Mouse (Mus musculus): ENCODE measurements around the gene Ankrd1. TPM values are rescaled to one million over a fixed set of nuclear protein-coding genes. Genes with fewer than 3 reads are reported as not detected.

Gene Ankrd1
- polyA plus RNA-seq, 1 experiment from 2014 or later: 12.5 TPM

DNA sequence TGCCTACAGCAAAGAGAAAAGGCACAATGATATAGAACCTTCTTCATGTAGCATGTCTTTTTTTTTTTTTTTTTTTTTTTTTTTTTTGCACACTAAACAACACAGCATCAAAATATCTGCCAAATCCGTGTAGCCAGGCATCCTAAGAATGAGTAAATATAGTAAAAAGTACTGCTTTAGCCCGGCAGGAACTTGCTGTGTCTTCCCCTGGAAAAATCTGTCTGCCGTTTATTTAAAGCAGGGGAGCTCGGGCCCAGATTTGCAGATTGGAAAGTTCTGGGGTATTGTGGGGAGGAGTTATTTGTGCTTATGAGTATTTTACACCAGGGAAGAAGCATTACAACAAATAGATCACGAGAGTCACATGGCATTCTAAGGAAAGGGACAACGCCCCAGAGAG is 12.1 kb upstream of the Ankrd1 start:
- Histone ChIP-seq H3K9ac (no peak overlapping the region), H3K27me3 (no peaks in the 10 kb centered on the region), H3K27ac (no peak overlapping the region), H3K4me1 (peaks cover 20% of the 10 kb centered on the region), H3K9me3 (no peaks in the 10 kb centered on the region), H3K4me2 (no peak overlapping the region), H3K36me3 (no peaks in the 10 kb centered on the region), H3K4me3 (no peak overlapping the region)
- 37% methylated on average over 6 of the region's 6 CpGs for whole genome bisulfite sequencing
- ATAC-seq (ENCODE audit: borderline replicate concordance, extremely low read depth, low FRiP score, low TSS enrichment): no peak

DNA sequence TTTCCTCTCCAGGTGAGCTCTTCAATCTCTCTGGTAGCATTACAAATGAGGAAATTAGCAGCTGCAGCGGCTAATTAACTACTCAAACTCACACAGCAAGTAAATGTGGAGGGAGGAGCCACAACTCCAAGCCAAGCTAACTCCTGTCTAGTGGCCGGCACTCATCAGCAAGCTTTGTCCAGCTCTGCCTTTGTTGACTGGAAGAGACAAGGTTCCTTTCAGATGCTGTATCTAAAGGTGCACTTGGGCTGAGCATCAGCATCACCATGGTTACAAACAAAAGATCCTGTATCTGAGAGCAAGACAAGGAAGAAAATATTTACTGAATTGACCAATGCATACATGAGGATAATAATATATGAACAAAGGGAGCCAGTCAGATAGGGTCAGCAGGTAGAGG is 10.3 kb upstream of the Ankrd1 start:
- H3K36me3 ChIP-seq: no peaks in the 10 kb centered on the region
- H3K4me2 ChIP-seq: no peak overlapping the region; the same call in 1 of the 2 replicates
- no peaks in the 10 kb centered on the region for H3K9me3 ChIP-seq
- no peak overlapping the region for H3K9ac ChIP-seq
- no peak for ATAC-seq (ENCODE audit: borderline replicate concordance, extremely low read depth, low FRiP score, low TSS enrichment)
- H3K4me3 ChIP-seq: no peak overlapping the region
- H3K27ac ChIP-seq: peak overlapping the region; percentile 6; the same call in 1 of the 2 replicates
- WGBS: 47% methylated on average over 2 of the region's 2 CpGs
- no peaks in the 10 kb centered on the region for H3K27me3 ChIP-seq
- H3K4me1 ChIP-seq: peaks cover 20% of the 10 kb centered on the region

DNA sequence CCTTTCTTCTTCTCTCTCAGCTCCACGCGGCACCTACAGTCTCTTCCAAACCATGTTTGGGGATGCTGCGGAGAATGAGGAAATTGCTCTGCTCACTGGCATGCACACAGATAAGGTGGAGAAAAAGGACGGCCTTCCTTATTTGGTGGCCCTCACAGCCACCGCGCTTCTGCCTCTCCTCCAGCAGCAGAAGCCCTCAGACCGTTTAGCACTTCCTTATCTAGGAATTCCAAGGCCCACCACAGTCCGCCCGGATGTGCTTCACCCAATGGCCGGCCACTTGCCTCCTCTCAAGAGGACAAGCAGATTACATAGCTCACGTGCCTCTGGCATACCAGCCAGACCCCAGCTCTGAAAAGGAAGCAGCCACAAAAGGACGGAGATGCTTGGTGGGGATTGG is 9.7 kb upstream of the Ankrd1 start:
- WGBS: 2% methylated on average over 12 of the region's 12 CpGs
- no peaks in the 10 kb centered on the region for H3K36me3 ChIP-seq
- H3K4me2 ChIP-seq: peak overlapping the region; percentile 52
- peak overlapping the region; percentile 71 for H3K27ac ChIP-seq
- peak overlapping the region; percentile 2 for H3K4me3 ChIP-seq
- peak; percentile 87 for ATAC-seq (ENCODE audit: borderline replicate concordance, extremely low read depth, low FRiP score, low TSS enrichment)
- H3K27me3 ChIP-seq: no peaks in the 10 kb centered on the region
- H3K9me3 ChIP-seq: no peaks in the 10 kb centered on the region
- H3K9ac ChIP-seq: no peak overlapping the region
- H3K4me1 ChIP-seq: peaks cover 20% of the 10 kb centered on the region

DNA sequence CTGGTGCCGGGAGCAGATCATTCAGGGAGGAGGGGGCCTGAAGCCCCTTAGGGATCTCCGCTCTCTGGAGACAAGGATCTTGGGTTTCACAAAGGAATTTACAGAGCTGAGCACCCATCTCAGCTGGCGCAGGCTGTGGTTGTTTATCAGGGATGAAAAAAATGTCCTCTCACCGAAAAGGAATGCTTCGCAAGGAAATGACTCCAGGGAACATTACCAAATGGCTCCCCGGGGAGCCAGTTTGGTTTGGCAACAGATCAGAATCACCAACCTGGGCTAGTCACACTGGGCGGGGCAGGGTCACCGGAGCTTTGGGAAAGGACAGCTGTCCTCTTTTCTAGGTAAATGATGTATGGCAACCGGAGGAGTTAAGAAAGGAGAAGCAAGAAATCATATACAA is 9.3 kb upstream of the Ankrd1 start:
- Histone ChIP-seq H3K36me3 (no peaks in the 10 kb centered on the region), H3K4me1 (peaks cover 20% of the 10 kb centered on the region), H3K4me3 (peak overlapping the region; percentile 2), H3K9ac (no peak overlapping the region; the same call in 1 of the 2 replicates), H3K27ac (peak overlapping the region; percentile 71), H3K9me3 (no peaks in the 10 kb centered on the region), H3K4me2 (peak overlapping the region; percentile 52), H3K27me3 (no peaks in the 10 kb centered on the region)
- 10% methylated on average over 9 of the region's 9 CpGs for WGBS
- 0 out of 2 replicates have a peak, but pooled peaks have one; percentile 5 for ATAC-seq (ENCODE audit: borderline replicate concordance, extremely low read depth, low FRiP score, low TSS enrichment)

DNA sequence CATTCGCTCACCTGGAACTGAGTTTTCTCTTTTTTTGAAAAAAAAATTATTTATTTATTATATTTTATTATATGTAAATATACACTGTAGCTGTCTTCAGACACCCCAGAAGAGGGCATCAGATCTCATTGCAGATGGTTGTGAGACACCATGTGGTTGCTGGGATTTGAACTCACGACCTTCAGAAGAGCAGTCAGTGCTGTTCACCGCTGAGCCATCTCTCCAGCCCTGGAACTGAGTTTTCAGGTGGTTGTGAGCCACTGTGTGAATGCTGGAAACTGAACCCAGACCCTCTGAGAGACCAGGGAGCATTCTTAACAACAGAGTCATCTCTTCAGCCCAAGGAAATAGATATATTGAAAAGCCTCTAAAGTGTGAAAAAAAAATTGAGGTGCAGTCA is 8.5 kb upstream of the Ankrd1 start:
- no peak overlapping the region for H3K4me2 ChIP-seq
- H3K9me3 ChIP-seq: peaks cover 2% of the 10 kb centered on the region; the same call in 1 of the 2 replicates
- H3K27ac ChIP-seq: no peak overlapping the region
- no peak overlapping the region for H3K4me3 ChIP-seq
- H3K27me3 ChIP-seq: no peaks in the 10 kb centered on the region
- no peaks in the 10 kb centered on the region for H3K36me3 ChIP-seq
- no peak for ATAC-seq (ENCODE audit: borderline replicate concordance, extremely low read depth, low FRiP score, low TSS enrichment)
- WGBS: 91% methylated on average over 3 of the region's 3 CpGs
- no peak overlapping the region for H3K9ac ChIP-seq
- H3K4me1 ChIP-seq: peaks cover 17% of the 10 kb centered on the region

DNA sequence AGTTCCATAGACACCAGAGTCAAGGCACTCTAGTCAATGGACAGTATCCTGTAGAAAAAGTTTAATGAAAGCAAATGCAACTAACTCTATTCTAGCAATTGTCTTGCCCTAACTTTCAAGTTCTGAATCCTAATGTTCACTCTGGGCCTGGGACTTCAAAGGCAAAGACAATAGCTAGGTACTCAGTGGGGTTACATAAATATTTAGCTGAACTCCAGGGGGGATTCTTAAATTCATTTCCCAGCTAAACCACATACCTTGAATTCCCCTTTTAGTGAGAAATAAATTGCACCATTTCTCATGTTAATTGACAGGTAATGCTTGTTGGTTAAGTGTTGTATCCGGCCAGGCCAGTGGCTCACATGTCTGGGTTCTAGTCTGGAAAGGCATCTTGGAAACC is 4.3 kb upstream of the Ankrd1 start:
- Histone ChIP-seq H3K36me3 (no peaks in the 10 kb centered on the region), H3K4me2 (no peak overlapping the region), H3K9ac (no peak overlapping the region), H3K27me3 (no peaks in the 10 kb centered on the region), H3K4me1 (peaks cover 7% of the 10 kb centered on the region), H3K4me3 (no peak overlapping the region), H3K27ac (no peak overlapping the region), H3K9me3 (peaks cover 6% of the 10 kb centered on the region; the same call in 1 of the 2 replicates)
- ATAC-seq (ENCODE audit: borderline replicate concordance, extremely low read depth, low FRiP score, low TSS enrichment): no peak
- 56% methylated on average over 1 of the region's 1 CpGs for WGBS

DNA sequence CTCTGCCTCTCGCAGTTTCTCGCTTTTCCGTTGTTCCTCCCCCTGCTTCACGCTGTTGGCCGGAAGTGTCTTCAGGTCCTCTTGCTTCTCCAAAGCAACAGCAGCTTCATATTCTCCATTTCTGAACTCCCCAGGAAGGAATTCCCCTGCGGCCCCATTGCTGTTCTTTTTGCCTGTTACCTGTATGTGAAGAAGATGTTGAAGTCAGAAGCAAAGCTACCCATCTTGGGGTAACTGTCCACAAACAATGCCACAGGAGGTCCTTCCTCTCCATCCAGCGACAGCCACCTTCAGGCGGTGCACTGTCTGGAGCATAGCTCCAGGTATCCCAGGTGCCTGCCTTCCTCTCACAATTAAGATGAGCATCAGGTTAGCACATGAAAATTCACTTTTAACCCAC is 680 bp downstream of the Ankrd1 start:
- Histone ChIP-seq H3K9me3 (peaks cover 6% of the 10 kb centered on the region; the same call in 1 of the 2 replicates), H3K36me3 (no peaks in the 10 kb centered on the region), H3K27ac (no peak overlapping the region), H3K4me2 (no peak overlapping the region), H3K4me3 (no peak overlapping the region), H3K4me1 (0 out of 2 replicates have a peak, but pooled peaks cover 5% of the 10 kb centered on the region), H3K9ac (no peak overlapping the region), H3K27me3 (0 out of 2 replicates have a peak, but pooled peaks cover 4% of the 10 kb centered on the region)
- ATAC-seq (ENCODE audit: borderline replicate concordance, extremely low read depth, low FRiP score, low TSS enrichment): no peak
- 85% methylated on average over 8 of the region's 8 CpGs for WGBS

DNA sequence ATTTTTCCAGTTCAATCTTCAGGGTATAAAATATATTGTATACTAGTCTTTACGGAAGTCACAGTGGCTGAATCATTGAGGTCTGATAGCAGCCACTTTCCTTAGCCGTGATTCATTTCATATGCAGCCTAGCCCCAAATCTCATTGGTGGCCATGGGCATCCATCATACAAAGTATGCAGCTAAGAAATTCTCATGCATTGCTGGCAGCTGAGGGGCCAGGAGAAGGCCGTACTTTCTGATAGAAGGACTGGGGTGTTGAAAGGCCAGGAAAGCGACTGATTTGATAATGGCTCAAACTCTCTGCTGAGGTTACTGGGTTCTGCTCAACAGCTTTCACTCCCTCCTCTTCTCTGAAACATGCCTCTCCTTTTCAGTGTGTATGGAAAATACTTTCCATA is 3.7 kb downstream of the Ankrd1 start:
- Histone ChIP-seq H3K4me1 (0 out of 2 replicates have a peak, but pooled peaks cover 7% of the 10 kb centered on the region), H3K9ac (no peak overlapping the region), H3K4me2 (peak overlapping the region; percentile 21; the same call in 1 of the 2 replicates), H3K4me3 (no peak overlapping the region), H3K36me3 (no peaks in the 10 kb centered on the region), H3K27ac (no peak overlapping the region), H3K27me3 (peaks cover 9% of the 10 kb centered on the region; the same call in 1 of the 2 replicates), H3K9me3 (no peaks in the 10 kb centered on the region)
- 58% methylated on average over 4 of the region's 4 CpGs for WGBS
- no peak for ATAC-seq (ENCODE audit: borderline replicate concordance, extremely low read depth, low FRiP score, low TSS enrichment)

DNA sequence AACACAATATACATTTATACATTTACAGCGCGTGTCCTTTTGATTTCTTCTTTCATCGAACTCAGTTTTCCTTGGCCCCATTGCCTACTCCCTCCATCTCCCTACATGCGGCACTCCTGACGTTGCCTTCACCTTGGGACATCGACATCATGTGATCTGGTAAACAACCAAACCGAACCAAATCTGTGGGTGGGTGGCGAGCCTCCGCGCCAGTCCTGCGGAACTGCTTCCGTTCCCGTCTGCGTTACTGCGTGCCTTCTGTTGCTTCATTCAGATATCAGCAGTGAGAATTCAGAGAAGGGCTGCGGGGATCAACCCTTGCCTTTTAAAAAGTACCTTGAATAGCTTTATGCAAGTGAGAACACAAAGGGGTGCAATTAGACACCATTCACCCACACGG is 7.9 kb downstream of the Ankrd1 start:
- no peak overlapping the region for H3K9ac ChIP-seq

DNA sequence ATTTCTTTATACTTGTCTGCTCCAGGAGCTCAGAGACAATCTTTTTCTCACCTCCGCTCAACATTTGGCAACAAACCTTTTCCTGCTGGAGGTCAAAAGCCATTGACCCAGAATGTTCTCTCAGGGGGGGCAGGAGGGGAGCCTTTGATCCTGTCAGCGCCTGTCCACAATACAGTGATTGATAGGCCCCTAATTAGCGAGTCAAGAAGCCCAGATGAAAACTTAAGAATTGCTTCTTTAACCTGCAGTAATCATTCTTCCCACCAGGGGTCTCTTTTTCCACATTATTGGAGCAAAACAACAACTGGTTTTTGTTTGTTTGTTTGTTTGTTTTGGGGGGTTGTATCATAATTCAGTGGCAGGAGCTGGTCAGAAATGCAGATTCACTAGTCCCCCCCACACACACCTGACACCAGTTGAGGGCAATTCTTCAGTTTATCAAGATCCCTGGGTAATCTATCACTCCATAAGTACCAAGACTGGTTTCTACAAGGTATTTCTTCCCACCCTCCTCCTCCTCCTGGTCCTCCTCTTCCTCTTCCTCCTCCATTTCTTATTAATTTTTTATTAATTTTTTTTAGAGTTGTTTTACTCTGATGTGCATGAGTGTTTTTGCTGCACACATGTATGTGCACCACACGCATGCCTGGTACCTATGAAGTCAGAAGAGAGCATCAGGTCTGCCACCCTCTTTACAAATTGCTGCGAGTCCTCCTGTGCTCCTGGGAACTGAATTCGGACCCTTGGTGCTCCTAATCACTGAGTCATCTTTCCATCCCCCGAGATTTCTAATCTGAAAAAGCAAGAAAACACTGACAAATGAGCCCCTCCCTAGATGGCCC is 8.6 kb downstream of the Ankrd1 start:
- H3K9ac ChIP-seq: no peak overlapping the region
- H3K4me2 ChIP-seq: no peak overlapping the region
- ATAC-seq (ENCODE audit: borderline replicate concordance, extremely low read depth, low FRiP score, low TSS enrichment): no peak

More for the DNA sequence above, 7.9 kb downstream of the Ankrd1 start:
- Histone ChIP-seq H3K9me3 (no peaks in the 10 kb centered on the region), H3K4me1 (peaks cover 11% of the 10 kb centered on the region; the same call in 1 of the 2 replicates), H3K4me2 (no peak overlapping the region), H3K36me3 (no peaks in the 10 kb centered on the region), H3K4me3 (no peak overlapping the region), H3K27ac (no peak overlapping the region), H3K27me3 (peaks cover 5% of the 10 kb centered on the region; the same call in 1 of the 2 replicates)
- no peak for ATAC-seq (ENCODE audit: borderline replicate concordance, extremely low read depth, low FRiP score, low TSS enrichment)
- WGBS: 54% methylated on average over 17 of the region's 17 CpGs

DNA sequence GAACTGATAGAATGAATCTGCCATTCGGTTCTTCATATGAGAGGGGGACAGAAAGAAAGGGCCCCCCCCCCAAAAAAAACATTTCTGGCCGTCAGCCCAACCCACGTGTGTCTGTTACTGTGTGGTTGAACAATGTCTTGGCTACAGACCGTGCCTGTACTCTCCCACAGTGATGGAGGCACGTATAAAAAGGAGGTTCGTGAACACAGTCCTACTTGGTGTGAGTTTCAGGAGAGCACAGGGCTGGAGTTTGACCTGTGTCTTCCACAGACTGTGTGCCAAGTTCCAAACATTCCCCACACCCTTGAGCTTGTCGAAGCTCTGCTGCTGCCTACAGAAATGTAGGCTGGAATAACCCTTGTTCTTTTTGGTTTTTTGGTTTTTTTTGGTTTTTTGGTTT is 9.4 kb downstream of the Ankrd1 start:
- H3K4me2 ChIP-seq: no peak overlapping the region
- 0 out of 2 replicates have a peak, but pooled peaks cover 5% of the 10 kb centered on the region for H3K36me3 ChIP-seq
- peaks cover 5% of the 10 kb centered on the region; the same call in 1 of the 2 replicates for H3K27me3 ChIP-seq
- no peak overlapping the region for H3K27ac ChIP-seq
- H3K4me3 ChIP-seq: no peak overlapping the region
- peak; percentile 69 for ATAC-seq (ENCODE audit: borderline replicate concordance, extremely low read depth, low FRiP score, low TSS enrichment)
- H3K9me3 ChIP-seq: no peaks in the 10 kb centered on the region
- H3K9ac ChIP-seq: no peak overlapping the region
- H3K4me1 ChIP-seq: peaks cover 6% of the 10 kb centered on the region; the same call in 1 of the 2 replicates
- 28% methylated on average over 7 of the region's 7 CpGs for WGBS

More for the DNA sequence above, 8.6 kb downstream of the Ankrd1 start:
- Histone ChIP-seq H3K36me3 (no peaks in the 10 kb centered on the region), H3K27ac (no peak overlapping the region), H3K9me3 (no peaks in the 10 kb centered on the region), H3K4me1 (peaks cover 8% of the 10 kb centered on the region; the same call in 1 of the 2 replicates), H3K4me3 (no peak overlapping the region), H3K27me3 (peaks cover 5% of the 10 kb centered on the region; the same call in 1 of the 2 replicates)
- 28% methylated on average over 7 of the region's 7 CpGs for WGBS
